Mouse (Mus musculus) midbrain, postnatal 0 days (tissue): ENCODE results near the gene Zfp239. TPM values are rescaled to one million over a fixed set of nuclear protein-coding genes. Genes with fewer than 3 reads are reported as not detected.
"Not testable (repeated sequence)": the region's sequence is repeated elsewhere in the genome, so short reads cannot be mapped to it uniquely, and the experiment has no call there.

Experiments used
- ATAC-seq: fragments of 200-750 bp; cut with Nextera tagmentation; 2 replicates; pipeline ENCODE4 v1.8.0; 2017; ENCODE audit warnings: moderate number of reproducible peaks, mild to moderate bottlenecking, moderate TSS enrichment, moderate library complexity; ENCODE audit not compliant: low FRiP score
- DNase-seq: peaks from one replicate; pipeline ENCODE4 v3.0.0-alpha.2; 2015; ENCODE audit warnings: low spot score
- H3K27ac ChIP-seq: fragments of 300-500 bp; sonication (generic); 2 replicates; pipeline ENCODE4 v1.5.1; 2014; ENCODE audit warnings: low read depth, mild to moderate bottlenecking, low read length, mixed read lengths
- H3K27me3 ChIP-seq: fragments of 300-500 bp; sonication (generic); 2 replicates; pipeline ENCODE4 v1.6.1; 2014; ENCODE audit warnings: low read length, control low read depth, mixed read lengths; ENCODE audit not compliant: insufficient read depth
- H3K36me3 ChIP-seq: fragments of 300-500 bp; sonication (generic); 2 replicates; pipeline ENCODE4 v1.6.1; 2014; ENCODE audit warnings: low read length, control low read depth, mixed read lengths; ENCODE audit not compliant: insufficient read depth
- H3K4me1 ChIP-seq: fragments of 300-500 bp; sonication (generic); 2 replicates; pipeline ENCODE4 v1.6.1; 2014; ENCODE audit warnings: mild to moderate bottlenecking, control low read depth, antibody characterized with exemption, low read length, mixed read lengths; ENCODE audit not compliant: insufficient read depth
- H3K4me2 ChIP-seq: fragments of 300-500 bp; sonication (generic); 2 replicates; pipeline ENCODE4 v1.6.1; 2014; ENCODE audit warnings: low read depth, mild to moderate bottlenecking, low read length, mixed read lengths; ENCODE audit not compliant: poor library complexity, severe bottlenecking
- H3K4me3 ChIP-seq: fragments of 300-500 bp; sonication (generic); 2 replicates; pipeline ENCODE4 v1.5.1; 2014; ENCODE audit warnings: low read depth, mild to moderate bottlenecking, low read length, moderate library complexity
- H3K9ac ChIP-seq: fragments of 300-500 bp; sonication (generic); replicated peaks from 2 replicates; pipeline ENCODE4 v1.6.1; 2014; ENCODE audit warnings: mild to moderate bottlenecking, low read length, moderate library complexity, mixed read lengths; ENCODE audit not compliant: poor library complexity, severe bottlenecking
- H3K9me3 ChIP-seq: fragments of 300-500 bp; sonication (generic); 2 replicates; pipeline ENCODE4 v1.6.1; 2016; ENCODE audit warnings: low read length, control low read depth
- CTCF ChIP-seq: IDR thresholded peaks from 2 replicates; pipeline ENCODE4 v1.5.1; 2016; ENCODE audit warnings: antibody characterized with exemption, mild to moderate bottlenecking
- WGBS: fragments of 180-500 bp; shearing (Covaris S2); extraction: QIAGEN DNeasy Blood & Tissue Kit; methylation state at CpG from one replicate; pipeline ENCODE4 v1.1.7; 2014; 5-methylcytosine and 5-hydroxymethylcytosine counted together
- polyA plus RNA-seq: library from polyadenylated mRNA; unstranded; fragments of >200 nt; fragmentation: Nextera tagmentation; extraction: Ambion mirVana; gene quantifications from 2 replicates; pipeline ENCODE4 v1.2.1, GENCODE M21; 2015
- total RNA-seq: library from RNA; depleted of rRNA; stranded (reverse); fragments of >200 nt; gene quantifications from 2 replicates; pipeline ENCODE4 v1.2.3, GENCODE M21; 2014

Gene Zfp239
- total and polyA plus RNA-seq, 2 experiments from 2014 or later, result 14.5 to 16.6 TPM

- 0 out of 2 replicates have a peak, but pooled peaks cover 4% of the 10 kb centered on the region for H3K4me1 ChIP-seq
- H3K9me3 ChIP-seq, result no peaks in the 10 kb centered on the region
- peak within 1 kb of the TSS; percentile 98 for H3K9ac ChIP-seq
- DNase-seq (peak; percentile 97), ATAC-seq (peak; percentile 98)
- peak within 1 kb of the TSS; percentile 89 for H3K4me3 ChIP-seq
- peak within 1 kb of the TSS; percentile 93 for H3K27ac ChIP-seq
- peak; percentile 78 for TF ChIP-seq CTCF
- peak within 1 kb of the TSS; percentile 67 for H3K4me2 ChIP-seq
- no peaks in the 10 kb centered on the region for H3K27me3 ChIP-seq
- H3K36me3 ChIP-seq, result peaks cover 17% of the 10 kb centered on the region
- under 1% methylated on average over 59 of the region's 66 CpGs for WGBS
These were observed 21.0 kb upstream of the Zfp239 start, which contains the start of gene Zfp637 for GRCm38 (mm10) chr6:117840686-117841510. TSS of gene Zfp637 (plus strand) at chr6:117841180.

- no peak for TF ChIP-seq CTCF
- Histone ChIP-seq H3K9ac (peak overlapping the region; percentile 98), H3K4me2 (peak overlapping the region; percentile 67), H3K9me3 (no peaks in the 10 kb centered on the region), H3K27ac (peak overlapping the region; percentile 93), H3K4me3 (peak overlapping the region; percentile 89), H3K36me3 (peaks cover 20% of the 10 kb centered on the region), H3K4me1 (0 out of 2 replicates have a peak, but pooled peaks cover 4% of the 10 kb centered on the region), H3K27me3 (no peaks in the 10 kb centered on the region)
- WGBS, result 12% methylated on average over 12 of the region's 12 CpGs
- DNase-seq (peak; percentile 32), ATAC-seq (no peak; the same call in none of the 2 replicates)
These were observed 20.4 kb upstream of the Zfp239 start for GRCm38 (mm10) chr6:117841511-117841955.

- no peak for TF ChIP-seq CTCF
- no peak for ATAC-seq
- no peaks in the 10 kb centered on the region for H3K9me3 ChIP-seq
- no peak for DNase-seq
- H3K27me3 ChIP-seq, result no peaks in the 10 kb centered on the region
- 97% methylated on average over 9 of the region's 9 CpGs for WGBS
- H3K4me2 ChIP-seq, result no peak overlapping the region
- no peak overlapping the region for H3K27ac ChIP-seq
- H3K9ac ChIP-seq, result no peak overlapping the region
- peaks cover 35% of the 10 kb centered on the region for H3K36me3 ChIP-seq
- H3K4me3 ChIP-seq, result no peak overlapping the region
- 0 out of 2 replicates have a peak, but pooled peaks cover 4% of the 10 kb centered on the region for H3K4me1 ChIP-seq
These were observed 17.3 kb upstream of the Zfp239 start for GRCm38 (mm10) chr6:117844597-117844996.

GRCm38 (mm10) chr6:117846671-117847070, 15.2 kb upstream of the Zfp239 start:
- H3K4me3 ChIP-seq, H3K27me3 ChIP-seq, H3K9me3 ChIP-seq, H3K9ac ChIP-seq, H3K4me2 ChIP-seq, H3K27ac ChIP-seq, H3K4me1 ChIP-seq, DNase-seq, ATAC-seq: not testable (repeated sequence)
- 84% methylated on average over 4 of the region's 4 CpGs for WGBS
- peaks cover 35% of the 10 kb centered on the region for H3K36me3 ChIP-seq

- TF ChIP-seq CTCF, result no peak; the same call in none of the 2 replicates
- Histone ChIP-seq H3K9ac (no peak overlapping the region), H3K27me3 (no peaks in the 10 kb centered on the region), H3K9me3 (no peaks in the 10 kb centered on the region), H3K4me2 (no peak overlapping the region), H3K27ac (no peak overlapping the region), H3K36me3 (peaks cover 35% of the 10 kb centered on the region), H3K4me1 (no peaks in the 10 kb centered on the region), H3K4me3 (no peak overlapping the region)
- ATAC-seq (no peak), DNase-seq (no peak)
- 97% methylated on average over 2 of the region's 2 CpGs for WGBS
These were observed 14.1 kb upstream of the Zfp239 start for GRCm38 (mm10) chr6:117847772-117848171.

- WGBS, result 93% methylated on average over 5 of the region's 5 CpGs
- no peak for TF ChIP-seq CTCF
- peaks cover 35% of the 10 kb centered on the region for H3K36me3 ChIP-seq
- H3K9ac ChIP-seq, result no peak overlapping the region
- no peak for DNase-seq
- H3K4me2 ChIP-seq, result no peak overlapping the region
- H3K4me3 ChIP-seq, result no peak overlapping the region
- no peak for ATAC-seq
- no peaks in the 10 kb centered on the region for H3K4me1 ChIP-seq
- H3K27me3 ChIP-seq, result no peaks in the 10 kb centered on the region
- H3K27ac ChIP-seq, result no peak overlapping the region
- H3K9me3 ChIP-seq, result no peaks in the 10 kb centered on the region
These were observed 13.3 kb upstream of the Zfp239 start for GRCm38 (mm10) chr6:117848577-117848976.
